Mouse (Mus musculus) intestine, postnatal 0 days (tissue): ENCODE measurements around the gene Pdcd1. TPM values are rescaled to one million over a fixed set of nuclear protein-coding genes. Genes with fewer than 3 reads are reported as not detected.
"Not testable (repeated sequence)": the region's sequence is repeated elsewhere in the genome, so short reads cannot be mapped to it uniquely, and the experiment has no call there.

Experiments
- ATAC-seq: fragments of 200-750 bp; cut with Nextera tagmentation; 2 replicates; pipeline ENCODE4 v1.8.0; 2017; ENCODE audit warnings: mild to moderate bottlenecking, moderate TSS enrichment, moderate library complexity
- H3K27ac ChIP-seq: fragments of 300-500 bp; sonication (generic); 2 replicates; pipeline ENCODE4 v1.5.1; 2014; ENCODE audit warnings: mild to moderate bottlenecking, low read depth, low read length, moderate library complexity
- H3K27me3 ChIP-seq: fragments of 300-500 bp; sonication (generic); replicated peaks from 2 replicates; pipeline ENCODE4 v1.6.1; 2014; ENCODE audit warnings: low read length, mixed read lengths; ENCODE audit not compliant: control insufficient read depth, insufficient read depth
- H3K36me3 ChIP-seq: fragments of 300-500 bp; sonication (generic); 2 replicates; pipeline ENCODE4 v1.6.1; 2014; ENCODE audit warnings: mild to moderate bottlenecking, moderate library complexity; ENCODE audit not compliant: control insufficient read depth, insufficient read depth
- H3K4me1 ChIP-seq: fragments of 300-500 bp; sonication (generic); replicated peaks from 2 replicates; pipeline ENCODE4 v1.6.1; 2014; ENCODE audit warnings: antibody characterized with exemption, low read length, mixed read lengths; ENCODE audit not compliant: control insufficient read depth, insufficient read depth
- H3K4me2 ChIP-seq: fragments of 300-500 bp; sonication (generic); replicated peaks from 2 replicates; pipeline ENCODE4 v1.6.1; 2014; ENCODE audit warnings: low read depth, mild to moderate bottlenecking, moderate library complexity
- H3K4me3 ChIP-seq: fragments of 300-500 bp; sonication (generic); 2 replicates; pipeline ENCODE4 v1.5.1; 2014; ENCODE audit warnings: low read depth, low read length
- H3K9ac ChIP-seq: fragments of 300-500 bp; sonication (generic); 2 replicates; pipeline ENCODE4 v1.6.1; 2014; ENCODE audit warnings: mild to moderate bottlenecking, low read depth, low read length
- H3K9me3 ChIP-seq: fragments of 300-500 bp; sonication (generic); 2 replicates; pipeline ENCODE4 v1.6.1; 2016; ENCODE audit warnings: mixed run types; ENCODE audit not compliant: control insufficient read depth
- CTCF ChIP-seq: sonication (generic); IDR thresholded peaks from 2 replicates; pipeline ENCODE4 v1.5.1; 2016; ENCODE audit warnings: low read depth, mild to moderate bottlenecking, control low read depth, antibody characterized with exemption, moderate library complexity
- WGBS: fragments of 180-500 bp; shearing (Covaris S2); extraction: QIAGEN DNeasy Blood & Tissue Kit; methylation state at CpG from one replicate; pipeline ENCODE4 v1.1.7; 2014; 5-methylcytosine and 5-hydroxymethylcytosine counted together
- polyA plus RNA-seq: library from polyadenylated mRNA; unstranded; fragments of >200 nt; fragmentation: Nextera tagmentation; extraction: Ambion mirVana; gene quantifications from 2 replicates; pipeline ENCODE4 v1.2.1, GENCODE M21; 2015

Gene Pdcd1
- polyA plus RNA-seq, 1 experiment from 2014 or later: 0.09 TPM

DNA sequence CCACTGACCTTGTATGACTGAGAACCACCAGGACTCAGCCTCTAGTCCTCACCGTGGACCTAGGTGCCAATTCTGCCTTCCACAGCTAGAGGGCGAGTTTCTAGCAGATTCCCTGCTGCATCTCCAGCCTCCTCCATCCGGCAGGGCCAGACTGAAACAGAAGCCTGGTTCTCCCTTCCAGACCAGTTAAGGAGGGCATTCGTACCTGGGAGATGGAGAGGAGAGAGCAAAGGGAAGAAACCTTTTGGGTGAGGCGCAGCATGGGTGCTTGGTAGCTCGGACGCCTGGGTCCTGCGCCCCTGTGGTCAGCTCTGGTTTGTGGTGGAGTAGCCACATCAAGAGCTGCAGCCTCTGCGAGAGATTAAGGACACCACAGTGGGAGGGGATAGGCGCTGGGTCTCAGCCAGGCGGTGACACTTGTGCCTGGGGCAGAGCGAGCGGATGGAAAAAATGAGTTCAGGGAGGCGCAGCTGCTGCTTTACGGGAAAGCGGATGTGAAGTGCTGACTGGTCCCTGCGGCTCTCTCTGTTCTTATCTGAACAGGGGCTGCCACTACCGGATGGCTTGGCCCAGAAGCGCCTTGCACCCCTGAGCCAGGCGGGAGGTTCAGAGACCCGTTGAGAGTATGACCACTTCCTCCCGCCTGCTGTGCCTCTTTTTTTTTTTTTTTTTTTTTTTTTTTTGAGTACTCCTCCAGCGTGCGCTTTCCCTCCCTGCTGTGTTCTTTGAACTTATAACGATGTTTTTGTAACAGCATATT lies 17.2 kb downstream of the Pdcd1 start:
- whole genome bisulfite sequencing: 2% methylated on average over 25 of the region's 25 CpGs

GRCm38 (mm10) chr1:94033075-94033602 lies 19.2 kb downstream of the Pdcd1 start:
- TF ChIP-seq CTCF: no peak
- Histone ChIP-seq H3K27me3 (no peaks in the 10 kb centered on the region), H3K9ac (no peak overlapping the region), H3K4me2 (no peak overlapping the region), H3K4me1 (0 out of 2 replicates have a peak, but pooled peaks cover 3% of the 10 kb centered on the region), H3K27ac (no peak overlapping the region), H3K4me3 (no peak overlapping the region), H3K9me3 (no peaks in the 10 kb centered on the region), H3K36me3 (no peaks in the 10 kb centered on the region)
- 86% methylated on average over 2 of the region's 2 CpGs for WGBS
- no peak for ATAC-seq

More for the DNA sequence above, 17.2 kb downstream of the Pdcd1 start:
- H3K27ac ChIP-seq: no peak overlapping the region
- no peaks in the 10 kb centered on the region for H3K9me3 ChIP-seq
- H3K36me3 ChIP-seq: no peaks in the 10 kb centered on the region
- H3K4me2 ChIP-seq: peak overlapping the region; percentile 72
- TF ChIP-seq CTCF: peak; percentile 89
- H3K4me3 ChIP-seq: peak overlapping the region; percentile 36
- peak; percentile 75 for ATAC-seq
- 0 out of 2 replicates have a peak, but pooled peaks cover 3% of the 10 kb centered on the region for H3K4me1 ChIP-seq
- no peaks in the 10 kb centered on the region for H3K27me3 ChIP-seq
- no peak overlapping the region for H3K9ac ChIP-seq

DNA sequence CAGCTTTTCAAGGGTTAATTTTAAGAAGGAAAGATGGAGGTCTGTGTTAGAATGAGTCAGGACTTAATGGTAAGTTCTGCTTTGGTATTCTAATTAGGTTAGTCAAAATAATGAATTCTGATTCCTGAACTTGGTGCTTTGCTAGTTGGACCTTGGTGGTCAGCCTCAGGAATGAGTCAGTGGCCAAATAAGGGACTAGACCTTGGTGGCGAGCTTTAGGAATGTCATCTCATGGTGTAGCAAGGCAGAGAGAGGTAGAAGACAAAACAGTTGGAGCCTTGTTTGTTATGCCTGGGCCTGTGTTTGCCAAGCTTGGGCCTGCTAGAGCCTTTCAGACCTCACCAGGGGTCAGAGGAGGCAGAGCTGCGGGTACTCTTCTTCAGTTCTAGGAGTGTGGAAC lies 23.6 kb downstream of the Pdcd1 start:
- no peak overlapping the region for H3K4me2 ChIP-seq
- no peaks in the 10 kb centered on the region for H3K27me3 ChIP-seq
- ATAC-seq: no peak
- no peaks in the 10 kb centered on the region for H3K9me3 ChIP-seq
- H3K27ac ChIP-seq: no peak overlapping the region
- H3K4me3 ChIP-seq: no peak overlapping the region
- 94% methylated on average over 2 of the region's 2 CpGs for WGBS
- H3K36me3 ChIP-seq: no peaks in the 10 kb centered on the region
- H3K9ac ChIP-seq: no peak overlapping the region
- no peak for TF ChIP-seq CTCF
- no peaks in the 10 kb centered on the region for H3K4me1 ChIP-seq

DNA sequence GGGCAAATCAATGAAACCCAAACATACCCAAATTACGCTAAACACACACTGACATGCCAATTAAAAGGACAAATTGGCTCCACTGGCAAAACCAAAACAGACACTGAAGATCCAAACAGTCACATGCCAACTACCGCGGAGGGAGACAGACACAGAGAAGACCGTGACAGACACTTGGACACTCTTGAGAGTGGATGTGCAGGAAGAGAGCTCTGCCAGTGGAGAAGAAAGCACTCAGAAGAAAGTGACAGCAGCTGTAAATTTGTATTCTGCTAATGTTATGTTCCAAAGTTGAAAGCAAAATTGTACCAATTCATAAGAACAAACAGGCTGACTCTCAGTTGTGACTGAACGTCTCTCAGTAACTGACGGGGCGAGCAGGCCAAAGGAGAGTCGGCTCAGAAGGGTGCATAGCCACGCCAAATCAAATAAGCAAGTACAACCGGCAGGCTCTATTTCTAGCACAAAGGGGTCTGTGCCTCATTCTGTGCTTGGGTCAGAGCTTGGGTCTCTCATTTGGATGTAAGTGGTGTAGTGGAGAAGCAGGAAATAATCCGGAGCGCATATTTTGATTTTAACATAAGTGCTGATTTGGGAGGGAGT lies 24.7 kb downstream of the Pdcd1 start:
- no peak for ATAC-seq
- Histone ChIP-seq H3K4me3 (no peak overlapping the region), H3K4me1 (no peaks in the 10 kb centered on the region), H3K4me2 (no peak overlapping the region), H3K27me3 (no peaks in the 10 kb centered on the region), H3K36me3 (no peaks in the 10 kb centered on the region), H3K27ac (no peak overlapping the region), H3K9me3 (no peaks in the 10 kb centered on the region), H3K9ac (no peak overlapping the region)
- no peak for TF ChIP-seq CTCF
- 65% methylated on average over 12 of the region's 12 CpGs for WGBS

DNA sequence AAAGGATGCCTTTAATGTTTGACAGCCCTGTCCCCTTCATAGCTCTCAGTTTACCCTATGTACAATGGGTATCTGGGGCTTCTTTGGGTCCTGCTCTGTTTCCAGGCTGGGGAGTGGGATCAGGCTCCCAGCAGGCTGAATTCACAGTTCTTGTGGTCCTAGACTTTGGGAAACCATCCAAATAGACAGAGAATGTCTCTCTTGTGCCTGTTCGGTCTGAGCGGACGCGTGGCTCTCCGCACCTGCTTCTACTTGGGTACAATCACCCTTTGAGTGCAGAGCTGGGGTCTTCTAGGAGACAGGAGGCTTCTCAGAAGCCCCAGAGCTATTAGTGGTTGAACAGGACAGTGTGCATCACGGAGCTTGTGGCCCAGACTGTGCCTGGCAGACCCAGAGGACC lies 32.2 kb downstream of the Pdcd1 start, which contains the start of gene Neu4:
TSS of gene Neu4 (plus strand) at position 301 of the 400 bp plus-strand sequence.
- no peak within 1 kb of the TSS for H3K4me3 ChIP-seq
- no peak for ATAC-seq
- TF ChIP-seq CTCF: no peak
- WGBS: 81% methylated on average over 6 of the region's 6 CpGs
- no peak within 1 kb of the TSS for H3K27ac ChIP-seq
- H3K4me2 ChIP-seq: no peak within 1 kb of the TSS
- no peaks in the 10 kb centered on the region for H3K27me3 ChIP-seq
- no peaks in the 10 kb centered on the region for H3K36me3 ChIP-seq
- H3K4me1 ChIP-seq: no peaks in the 10 kb centered on the region
- no peaks in the 10 kb centered on the region for H3K9me3 ChIP-seq
- H3K9ac ChIP-seq: no peak within 1 kb of the TSS

- Histone ChIP-seq H3K9me3 (no peaks in the 10 kb centered on the region), H3K4me2 (no peak overlapping the region), H3K4me3 (no peak overlapping the region), H3K36me3 (no peaks in the 10 kb centered on the region), H3K9ac (no peak overlapping the region), H3K4me1 (no peaks in the 10 kb centered on the region), H3K27me3 (no peaks in the 10 kb centered on the region), H3K27ac (no peak overlapping the region)
- 56% methylated on average over 3 of the region's 3 CpGs for WGBS
- ATAC-seq: no peak
- TF ChIP-seq CTCF: peak; percentile 36; the same call in 1 of the 2 replicates
These were observed 40.7 kb downstream of the Pdcd1 start for GRCm38 (mm10) chr1:94011643-94012042.

DNA sequence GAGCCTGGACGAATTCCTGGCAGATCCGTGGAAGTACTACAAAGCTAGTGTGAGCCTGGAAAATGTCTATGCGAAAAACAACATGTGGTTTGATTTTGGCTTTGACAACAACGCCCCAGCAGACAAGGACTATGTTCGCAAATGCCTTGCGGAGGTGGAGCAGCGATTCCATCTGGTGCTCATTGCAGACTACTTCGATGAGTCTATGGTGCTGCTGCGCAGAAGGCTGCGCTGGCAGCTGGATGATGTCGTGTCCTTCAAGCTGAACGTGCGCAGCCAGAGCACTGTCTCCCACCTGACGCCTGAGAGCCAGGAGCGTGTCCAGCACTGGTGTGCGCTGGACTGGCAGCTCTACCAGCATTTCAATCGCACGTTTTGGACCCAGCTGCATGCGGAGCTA lies 43.5 kb downstream of the Pdcd1 start:
- H3K9ac ChIP-seq, H3K27ac ChIP-seq, H3K4me1 ChIP-seq, H3K4me3 ChIP-seq, ATAC-seq, H3K27me3 ChIP-seq, H3K9me3 ChIP-seq, H3K36me3 ChIP-seq, H3K4me2 ChIP-seq: not testable (repeated sequence)
- 86% methylated on average over 15 of the region's 19 CpGs for WGBS

- 0 out of 2 replicates have a peak, but pooled peaks have one; percentile 22 for ATAC-seq
- not testable (repeated sequence) for H3K4me3 ChIP-seq, H3K4me1 ChIP-seq, H3K27ac ChIP-seq, H3K9ac ChIP-seq, H3K9me3 ChIP-seq, H3K36me3 ChIP-seq, H3K27me3 ChIP-seq, H3K4me2 ChIP-seq
- WGBS: 52% methylated on average over 2 of the region's 2 CpGs
These were observed 46.3 kb downstream of the Pdcd1 start for GRCm38 (mm10) chr1:94005954-94006506.
